Mouse (Mus musculus) thymus, adult 2 months (tissue): ENCODE data around the gene Pdgfc.

Source experiments
- CTCF ChIP-seq: fragments of 200-500 bp; IDR thresholded peaks from 2 replicates; pipeline ENCODE4 v1.5.1; 2012; ENCODE audit warnings: mild to moderate bottlenecking, control low read depth, low read length, moderate library complexity, borderline replicate concordance; ENCODE audit not compliant: control insufficient read depth, poor library complexity, insufficient read depth; ENCODE audit errors: extremely low read depth
- POLR2A ChIP-seq: fragments of 200-500 bp; IDR thresholded peaks from 2 replicates; pipeline ENCODE4 v1.6.1; 2012; ENCODE audit warnings: mild to moderate bottlenecking, low read length, control low read depth, moderate library complexity; ENCODE audit not compliant: control insufficient read depth, poor library complexity, insufficient read depth; ENCODE audit errors: extremely low read depth

- TF ChIP-seq CTCF (no peak), POLR2A (no peak)
These were observed 124.4 kb downstream of the Pdgfc start for GRCm38 (mm10) chr3:81160457-81161165.
